Mouse (Mus musculus): ENCODE measurements around the gene Bcar1.

GRCm38 (mm10) chr8:111789639-111790038, 46.0 kb upstream of the Bcar1 start:
- no peak for TF ChIP-seq EP300 (optimal IDR thresholded peaks at IDR 0.05)
- TF ChIP-seq CTCF (IDR thresholded peaks at IDR 0.05; ENCODE audit: low read depth) = no peak

Data from stomach, postnatal 0 days (tissue).